Mouse (Mus musculus) heart, adult 2 months (tissue): ENCODE measurements around the gene Tceanc.

Source experiments
- CTCF ChIP-seq: fragments of 200-600 bp; IDR thresholded peaks from 2 replicates; pipeline ENCODE4 v1.8.1; 2022; ENCODE audit warnings: antibody characterized with exemption, mild to moderate bottlenecking, moderate library complexity
- EP300 ChIP-seq: fragments of 200-500 bp; IDR thresholded peaks from 2 replicates; pipeline ENCODE4 v1.6.1; 2011; ENCODE audit warnings: low read depth, low read length, control low read depth; ENCODE audit not compliant: insufficient read depth
- POLR2A ChIP-seq: fragments of 200-500 bp; IDR thresholded peaks from 2 replicates; pipeline ENCODE4 v1.6.1; 2011; ENCODE audit warnings: mild to moderate bottlenecking, low read depth, low read length, control low read depth; ENCODE audit not compliant: insufficient read depth

GRCm38 (mm10) chrX:166535138-166535537 is 16.8 kb upstream of the Tceanc start:
- TF ChIP-seq CTCF (no peak), EP300 (no peak), POLR2A (no peak)
